Mouse (Mus musculus) G1E (cell line): ENCODE results near the gene Cdk20.

ENCODE experiments used
- CTCF ChIP-seq: IDR thresholded peaks from 2 replicates; pipeline ENCODE4 v1.5.1; 2012; ENCODE audit warnings: low read depth, low read length, inconsistent platforms, mixed read lengths
- GATA2 ChIP-seq: IDR thresholded peaks from 2 replicates; pipeline ENCODE4 v1.6.1; 2012; ENCODE audit warnings: low read depth, low read length, inconsistent platforms, borderline replicate concordance
- POLR2AphosphoS5 ChIP-seq: IDR thresholded peaks from 2 replicates; pipeline ENCODE4 v1.6.1; 2012; ENCODE audit warnings: low read depth, low read length, inconsistent platforms; ENCODE audit not compliant: insufficient replicate concordance

- TF ChIP-seq CTCF (no peak), GATA2 (no peak), POLR2AphosphoS5 (no peak)
Observed at GRCm38 (mm10) chr13:64467886-64468285, 35.8 kb downstream of the Cdk20 start.
